Mouse (Mus musculus): ENCODE data around the gene Lpp. TPM values are rescaled to one million over a fixed set of nuclear protein-coding genes. Genes with fewer than 3 reads are reported as not detected.

Lpp gene
- polyA plus RNA-seq, 1 experiment from 2014 or later, result 28.3 TPM

GRCm38 (mm10) chr16:24421687-24422418, 28.5 kb downstream of the Lpp start:
- no peak for TF ChIP-seq CTCF (IDR thresholded peaks at IDR 0.05)
- ATAC-seq (no peak), DNase-seq (ENCODE audit: low read depth, low spot score) (no peak)
- ChIA-PET POLR2A (no interaction called here), CTCF (interaction anchor here (1.1 to 1.5 kb wide), 3 partner anchors 27 to 439 kb away, joined by 3 read pairs; no protein-coding TSS in a partner anchor)
- no peaks in the 10 kb centered on the region for H3K27me3 ChIP-seq
- in situ Hi-C loops (cut with MboI; ENCODE audit: low pct_unique_long_range_greater_than_20kb), result no loop called here

- DNase-seq (ENCODE audit: low read depth, low spot score), result no peak
- no peak for ATAC-seq
- ChIA-PET POLR2A (no interaction called here), CTCF (interaction anchor here (1.1 to 1.5 kb wide), 5 partner anchors 9 to 441 kb away, joined by 3 to 4 read pairs (median 3); no protein-coding TSS in a partner anchor)
- in situ Hi-C loops (cut with MboI; ENCODE audit: low pct_unique_long_range_greater_than_20kb), result no loop called here
- no peak for TF ChIP-seq CTCF (IDR thresholded peaks at IDR 0.05)
- H3K27me3 ChIP-seq, result no peaks in the 10 kb centered on the region
Measured at GRCm38 (mm10) chr16:24423196-24423595, 29.9 kb downstream of the Lpp start.

- H3K27me3 ChIP-seq, result no peaks in the 10 kb centered on the region
- in situ Hi-C loops (cut with MboI; ENCODE audit: low pct_unique_long_range_greater_than_20kb), result no loop called here
- no peak for TF ChIP-seq CTCF (IDR thresholded peaks at IDR 0.05)
- ATAC-seq (no peak), DNase-seq (ENCODE audit: low read depth, low spot score) (no peak)
- POLR2A ChIA-PET, result no interaction called here
- CTCF ChIA-PET, result interaction anchor here (1.2 to 1.4 kb wide), 2 partner anchors 11 to 15 kb away, joined by 3 to 4 read pairs; no protein-coding TSS in a partner anchor
Measured at GRCm38 (mm10) chr16:24423751-24424150, 30.4 kb downstream of the Lpp start.

- ATAC-seq, result no peak
- in situ Hi-C loops (cut with MboI; ENCODE audit: low pct_unique_long_range_greater_than_20kb), result no loop called here
- TF ChIP-seq CTCF (IDR thresholded peaks at IDR 0.05), result no peak
- H3K27me3 ChIP-seq, result no peaks in the 10 kb centered on the region
- POLR2A ChIA-PET, result no interaction called here
- no peak for DNase-seq (ENCODE audit: low read depth, low spot score)
- CTCF ChIA-PET, result interaction anchor here (1.2 kb wide), 1 partner anchor 10 kb away, joined by 3 read pairs; no protein-coding TSS in a partner anchor
Measured at GRCm38 (mm10) chr16:24424356-24424977, 31.2 kb downstream of the Lpp start.

- ChIA-PET CTCF (no interaction called here), POLR2A (no interaction called here)
- in situ Hi-C loops (cut with MboI; ENCODE audit: low pct_unique_long_range_greater_than_20kb), result no loop called here
- no peaks in the 10 kb centered on the region for H3K27me3 ChIP-seq
- DNase-seq (ENCODE audit: low read depth, low spot score), result no peak
- no peak for ATAC-seq
- TF ChIP-seq CTCF (IDR thresholded peaks at IDR 0.05), result no peak
Measured at GRCm38 (mm10) chr16:24425816-24426215, 32.5 kb downstream of the Lpp start.

- H3K27me3 ChIP-seq, result no peaks in the 10 kb centered on the region
- in situ Hi-C loops (cut with MboI; ENCODE audit: low pct_unique_long_range_greater_than_20kb), result no loop called here
- DNase-seq (ENCODE audit: low read depth, low spot score) (peak; percentile 75), ATAC-seq (peak; percentile 66)
- no peak for TF ChIP-seq CTCF (IDR thresholded peaks at IDR 0.05)
- ChIA-PET POLR2A (no interaction called here), CTCF (no interaction called here)
Measured at GRCm38 (mm10) chr16:24427606-24428005, 34.3 kb downstream of the Lpp start.

GRCm38 (mm10) chr16:24428055-24428454, 34.7 kb downstream of the Lpp start:
- TF ChIP-seq CTCF (IDR thresholded peaks at IDR 0.05), result no peak
- DNase-seq (ENCODE audit: low read depth, low spot score) (peak; percentile 71), ATAC-seq (peak; percentile 77)
- ChIA-PET POLR2A (no interaction called here), CTCF (no interaction called here)
- no peaks in the 10 kb centered on the region for H3K27me3 ChIP-seq
- in situ Hi-C loops (cut with MboI; ENCODE audit: low pct_unique_long_range_greater_than_20kb), result no loop called here

GRCm38 (mm10) chr16:24428742-24429141, 35.4 kb downstream of the Lpp start:
- no peaks in the 10 kb centered on the region for H3K27me3 ChIP-seq
- ATAC-seq, result no peak

GRCm38 (mm10) chr16:24429691-24430090, 36.4 kb downstream of the Lpp start:
- in situ Hi-C loops (cut with MboI; ENCODE audit: low pct_unique_long_range_greater_than_20kb), result no loop called here
- H3K27me3 ChIP-seq, result no peaks in the 10 kb centered on the region
- CTCF ChIA-PET, result interaction anchor here (0.9 to 1.0 kb wide), 2 partner anchors 12 to 47 kb away, joined by 3 read pairs; no protein-coding TSS in a partner anchor
- DNase-seq (ENCODE audit: low read depth, low spot score), result no peak
- POLR2A ChIA-PET, result interaction anchor here (0.9 kb wide), 1 partner anchor 15 kb away, joined by 3 read pairs; no protein-coding TSS in a partner anchor
- TF ChIP-seq CTCF (IDR thresholded peaks at IDR 0.05), result no peak
- ATAC-seq, result no peak

More at GRCm38 (mm10) chr16:24428742-24429141, 35.4 kb downstream of the Lpp start:
- no peak for DNase-seq (ENCODE audit: low read depth, low spot score)
- TF ChIP-seq CTCF (IDR thresholded peaks at IDR 0.05), result no peak
- in situ Hi-C loops (cut with MboI; ENCODE audit: low pct_unique_long_range_greater_than_20kb), result no loop called here
- ChIA-PET CTCF (no interaction called here), POLR2A (no interaction called here)

- H3K27me3 ChIP-seq, result no peaks in the 10 kb centered on the region
- POLR2A ChIA-PET, result interaction anchor here (0.6 kb wide), 1 partner anchor 116 kb away, joined by 3 read pairs; no protein-coding TSS in a partner anchor
- CTCF ChIA-PET, result interaction anchor here (1.4 kb wide), 1 partner anchor 58 kb away, joined by 3 read pairs; no protein-coding TSS in a partner anchor
- TF ChIP-seq CTCF (IDR thresholded peaks at IDR 0.05), result no peak
- in situ Hi-C loops (cut with MboI; ENCODE audit: low pct_unique_long_range_greater_than_20kb), result no loop called here
- ATAC-seq, result no peak
- no peak for DNase-seq (ENCODE audit: low read depth, low spot score)
Measured at GRCm38 (mm10) chr16:24431808-24432207, 38.5 kb downstream of the Lpp start.

- DNase-seq (ENCODE audit: low read depth, low spot score) (no peak), ATAC-seq (no peak)
- no peaks in the 10 kb centered on the region for H3K27me3 ChIP-seq
- TF ChIP-seq CTCF (IDR thresholded peaks at IDR 0.05), result no peak
- in situ Hi-C loops (cut with MboI; ENCODE audit: low pct_unique_long_range_greater_than_20kb), result no loop called here
- CTCF ChIA-PET, result interaction anchor here (1.2 to 1.8 kb wide), 2 partner anchors 30 to 31 kb away, joined by 6 to 7 read pairs; no protein-coding TSS in a partner anchor
- POLR2A ChIA-PET, result interaction anchor here (1.1 kb wide), 1 partner anchor 445 kb away, joined by 10 read pairs; the partner anchor contains the start of genes Bcl6 and Gm37419
Measured at GRCm38 (mm10) chr16:24433563-24433962, 40.3 kb downstream of the Lpp start.
